Mouse (Mus musculus) forebrain, embryonic 12.5 days (tissue): Measurements from ENCODE around the gene Zfp871. TPM values are rescaled to one million over a fixed set of nuclear protein-coding genes. Genes with fewer than 3 reads are reported as not detected.
"Not testable (repeated sequence)": the region's sequence is repeated elsewhere in the genome, so short reads cannot be mapped to it uniquely, and the experiment has no call there.

Experiments
- ATAC-seq: fragments of 200-750 bp; cut with Nextera tagmentation; 2 replicates; pipeline ENCODE4 v1.8.0; 2017; ENCODE audit warnings: moderate TSS enrichment; ENCODE audit not compliant: low FRiP score
- H3K27ac ChIP-seq: fragments of 300-500 bp; sonication (generic); 2 replicates; pipeline ENCODE4 v1.5.1; 2016; ENCODE audit warnings: mild to moderate bottlenecking
- H3K27me3 ChIP-seq: fragments of 300-500 bp; sonication (generic); 2 replicates; pipeline ENCODE4 v1.6.1; 2016; ENCODE audit warnings: mild to moderate bottlenecking
- H3K36me3 ChIP-seq: fragments of 300-500 bp; sonication (generic); replicated peaks from 2 replicates; pipeline ENCODE4 v1.6.1; 2016; ENCODE audit warnings: mild to moderate bottlenecking
- H3K4me1 ChIP-seq: fragments of 300-500 bp; sonication (generic); 2 replicates; pipeline ENCODE4 v1.6.1; 2016
- H3K4me2 ChIP-seq: fragments of 300-500 bp; sonication (generic); 2 replicates; pipeline ENCODE4 v1.6.1; 2016; ENCODE audit warnings: mild to moderate bottlenecking, moderate library complexity
- H3K4me3 ChIP-seq: fragments of 300-500 bp; sonication (generic); replicated peaks from 2 replicates; pipeline ENCODE4 v1.5.1; 2016; ENCODE audit warnings: mild to moderate bottlenecking
- H3K9ac ChIP-seq: fragments of 300-500 bp; sonication (generic); 2 replicates; pipeline ENCODE4 v1.6.1; 2016; ENCODE audit warnings: mild to moderate bottlenecking
- H3K9me3 ChIP-seq: fragments of 300-500 bp; sonication (generic); 2 replicates; pipeline ENCODE4 v1.6.1; 2016
- WGBS: fragments of 180-500 bp; shearing (Covaris S2); methylation state at CpG from one replicate; pipeline ENCODE4 v1.1.7; 2016; 5-methylcytosine and 5-hydroxymethylcytosine counted together
- polyA plus RNA-seq: library from polyadenylated mRNA; unstranded; fragments of >200 nt; fragmentation: Nextera tagmentation; extraction: Ambion mirVana; gene quantifications from 2 replicates; pipeline ENCODE4 v1.2.1, GENCODE M21; 2016

The Zfp871 gene
- polyA plus RNA-seq, 1 experiment from 2014 or later = 56.3 TPM

DNA sequence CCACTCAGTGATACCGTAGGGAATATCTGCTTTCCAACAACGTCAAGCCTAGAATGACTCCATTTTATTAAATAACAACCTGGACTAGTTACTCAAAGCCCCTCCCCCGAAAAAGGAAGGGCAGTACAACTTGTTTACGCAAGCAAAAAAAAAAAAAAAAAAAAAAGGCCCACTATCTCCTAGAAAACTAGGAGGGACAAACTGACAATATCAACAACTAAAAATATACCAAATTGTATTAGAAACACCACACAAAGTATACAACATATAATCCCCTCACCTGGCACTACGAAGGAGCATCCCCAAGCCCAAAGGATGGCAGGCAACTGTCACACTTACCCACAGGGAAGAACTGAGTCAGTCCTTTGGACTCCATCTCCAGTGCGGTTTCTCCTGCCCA is 1.1 kb downstream of the Zfp871 start:
- peaks cover 22% of the 10 kb centered on the region for H3K36me3 ChIP-seq
- H3K27me3 ChIP-seq = no peaks in the 10 kb centered on the region
- H3K4me2 ChIP-seq = peak overlapping the region; percentile 67
- peak overlapping the region; percentile 88 for H3K9ac ChIP-seq
- WGBS = 73% methylated on average over 6 of the region's 6 CpGs
- ATAC-seq = no peak
- H3K27ac ChIP-seq = no peak overlapping the region
- H3K4me3 ChIP-seq = peak overlapping the region; percentile 76
- H3K9me3 ChIP-seq = no peaks in the 10 kb centered on the region
- peaks cover 24% of the 10 kb centered on the region for H3K4me1 ChIP-seq

DNA sequence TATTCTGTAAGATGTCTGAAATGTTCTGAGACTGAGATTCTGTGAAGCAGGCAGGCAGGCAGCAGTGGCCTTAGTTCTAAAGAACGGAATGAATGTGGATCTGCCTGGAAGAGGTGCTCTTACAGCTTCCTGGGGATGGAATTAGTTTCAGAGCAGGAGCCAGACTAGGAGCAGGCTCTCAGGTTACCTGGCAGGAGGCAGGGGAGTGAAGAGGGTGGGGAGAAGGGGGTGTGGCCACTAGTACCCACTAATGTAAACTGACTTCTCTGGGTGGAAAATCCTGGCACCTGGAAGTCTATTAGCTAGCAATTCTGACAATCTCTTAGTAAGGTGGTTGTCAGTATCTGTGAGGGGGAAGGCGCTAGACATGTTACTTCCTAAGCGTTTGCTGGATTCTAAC is 2.4 kb downstream of the Zfp871 start:
- Histone ChIP-seq H3K36me3 (peaks cover 22% of the 10 kb centered on the region), H3K4me2 (no peak overlapping the region), H3K9me3 (no peaks in the 10 kb centered on the region), H3K9ac (no peak overlapping the region), H3K4me3 (no peak overlapping the region), H3K4me1 (peaks cover 24% of the 10 kb centered on the region), H3K27ac (no peak overlapping the region), H3K27me3 (no peaks in the 10 kb centered on the region)
- ATAC-seq = no peak
- 88% methylated on average over 3 of the region's 3 CpGs for WGBS

DNA sequence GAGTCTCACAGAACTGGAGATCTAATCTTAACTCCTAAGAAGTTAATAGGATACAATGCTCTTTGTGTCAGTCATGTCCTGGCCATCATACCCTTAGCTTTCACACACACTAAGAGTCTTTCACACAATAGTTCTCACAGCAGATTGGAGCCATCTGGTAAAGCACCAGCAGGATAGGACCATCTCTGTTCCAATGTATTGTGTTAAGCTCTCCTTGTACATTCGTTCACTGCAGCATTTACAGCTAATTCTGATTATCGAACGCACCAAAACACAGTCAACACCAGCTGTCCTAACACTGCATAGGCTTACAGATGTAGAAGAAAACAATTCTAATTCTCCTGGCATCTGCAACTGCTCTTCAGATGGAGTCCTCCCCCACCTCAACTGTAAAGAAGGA is 10.5 kb downstream of the Zfp871 start:
- peaks cover 67% of the 10 kb centered on the region for H3K36me3 ChIP-seq
- 95% methylated on average over 3 of the region's 3 CpGs for WGBS
- H3K4me2 ChIP-seq = no peak overlapping the region
- no peak overlapping the region for H3K4me3 ChIP-seq
- no peak overlapping the region for H3K9ac ChIP-seq
- no peaks in the 10 kb centered on the region for H3K9me3 ChIP-seq
- H3K27ac ChIP-seq = no peak overlapping the region
- no peak for ATAC-seq
- no peaks in the 10 kb centered on the region for H3K4me1 ChIP-seq
- no peaks in the 10 kb centered on the region for H3K27me3 ChIP-seq

DNA sequence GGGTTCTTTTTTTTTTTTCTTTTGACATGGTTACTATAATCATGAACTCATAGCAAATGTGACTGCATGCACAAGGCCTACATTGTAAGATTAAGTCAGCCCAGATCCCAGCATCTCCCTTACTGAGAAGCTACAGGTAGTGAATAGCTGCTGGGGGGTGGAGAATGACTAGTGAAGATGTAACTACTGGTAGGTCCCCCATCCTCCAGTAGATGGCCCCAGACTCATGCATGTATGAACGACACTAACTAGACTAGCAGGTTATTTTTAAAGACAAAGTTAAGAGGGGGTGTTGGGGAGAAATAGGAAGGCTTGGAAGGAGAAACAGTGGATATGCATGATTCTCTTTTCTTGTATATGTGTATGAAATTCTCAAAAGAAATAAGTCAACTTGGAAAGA is 16.9 kb downstream of the Zfp871 start:
- Histone ChIP-seq H3K4me2 (no peak overlapping the region), H3K9me3 (no peaks in the 10 kb centered on the region), H3K4me3 (no peak overlapping the region), H3K27me3 (no peaks in the 10 kb centered on the region), H3K27ac (no peak overlapping the region), H3K4me1 (no peaks in the 10 kb centered on the region), H3K9ac (no peak overlapping the region), H3K36me3 (peaks cover 90% of the 10 kb centered on the region)
- ATAC-seq = no peak
- 89% methylated on average over 1 of the region's 1 CpGs for WGBS

DNA sequence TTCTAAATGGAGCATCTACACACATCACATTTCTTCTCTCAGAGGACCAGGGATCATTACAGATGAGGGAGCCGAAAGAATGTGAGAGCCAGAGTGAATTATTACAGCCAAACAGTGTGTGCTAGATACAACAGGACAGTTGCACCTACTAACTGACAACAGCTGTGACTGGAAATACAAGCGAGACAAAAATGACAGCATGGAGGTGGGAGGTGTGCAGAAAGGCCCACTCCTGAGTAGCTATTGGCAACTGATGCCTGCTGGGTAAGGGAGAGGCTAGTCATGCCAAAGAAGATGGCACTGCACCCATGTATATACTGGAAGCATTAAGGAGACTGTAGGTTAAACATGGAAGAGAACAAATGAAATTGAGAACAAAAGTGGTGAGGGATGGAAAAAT is 21.7 kb downstream of the Zfp871 start:
- no peak overlapping the region for H3K4me3 ChIP-seq
- H3K36me3 ChIP-seq = peaks cover 70% of the 10 kb centered on the region
- no peak overlapping the region for H3K9ac ChIP-seq
- no peak overlapping the region for H3K4me2 ChIP-seq
- no peaks in the 10 kb centered on the region for H3K4me1 ChIP-seq
- no peaks in the 10 kb centered on the region for H3K27me3 ChIP-seq
- ATAC-seq = no peak
- peaks cover 9% of the 10 kb centered on the region; the same call in 1 of the 2 replicates for H3K9me3 ChIP-seq
- WGBS = 93% methylated on average over 2 of the region's 2 CpGs
- H3K27ac ChIP-seq = no peak overlapping the region

DNA sequence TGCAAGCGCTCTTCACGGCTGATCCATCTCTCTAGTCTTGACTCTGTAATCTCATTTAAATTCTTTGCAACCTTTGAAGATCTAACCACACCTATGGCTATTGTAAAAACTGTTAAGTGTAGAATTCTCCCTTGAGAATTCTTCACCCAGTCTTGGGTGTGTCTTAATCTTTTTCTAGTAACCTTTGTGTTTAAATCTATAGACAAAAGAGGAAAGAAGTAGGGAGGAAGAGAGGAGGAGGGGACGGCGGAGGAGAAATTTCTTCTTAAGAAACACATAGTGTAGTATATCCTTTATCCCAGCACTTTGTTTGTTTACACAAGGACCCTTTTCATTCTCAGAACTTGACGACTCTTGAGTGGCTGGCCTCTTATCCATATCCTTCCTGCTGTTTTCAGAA is 30.8 kb downstream of the Zfp871 start:
- Histone ChIP-seq H3K4me1 (no peaks in the 10 kb centered on the region), H3K27ac (no peak overlapping the region), H3K36me3 (no peaks in the 10 kb centered on the region), H3K4me3 (no peak overlapping the region), H3K9ac (no peak overlapping the region), H3K4me2 (no peak overlapping the region), H3K27me3 (0 out of 2 replicates have a peak, but pooled peaks cover 3% of the 10 kb centered on the region), H3K9me3 (no peaks in the 10 kb centered on the region)
- ATAC-seq = no peak
- 66% methylated on average over 5 of the region's 5 CpGs for WGBS

DNA sequence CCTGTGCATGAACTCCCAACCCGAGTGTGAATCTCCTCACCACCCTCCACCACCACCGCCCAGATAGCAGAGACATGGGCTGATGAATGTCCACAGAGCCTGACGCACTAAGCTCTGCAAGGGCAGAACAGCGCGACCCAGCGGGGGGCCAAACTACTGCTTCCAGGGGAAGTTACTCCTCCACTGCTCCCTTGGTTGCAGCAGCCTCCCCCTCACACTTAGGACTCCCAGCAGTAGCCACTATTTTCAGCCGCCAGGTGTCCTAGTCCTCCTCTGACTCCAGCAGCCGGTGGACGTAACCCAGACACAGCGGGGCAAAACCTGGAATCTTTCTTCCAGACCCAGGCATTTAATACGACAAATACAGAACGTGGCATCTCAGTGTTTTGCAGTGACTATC is 34.5 kb downstream of the Zfp871 start:
- no peaks in the 10 kb centered on the region for H3K4me1 ChIP-seq
- H3K9ac ChIP-seq = no peak overlapping the region
- H3K4me3 ChIP-seq = no peak overlapping the region
- 21% methylated on average over 12 of the region's 12 CpGs for WGBS
- no peak overlapping the region for H3K4me2 ChIP-seq
- 0 out of 2 replicates have a peak, but pooled peaks cover 3% of the 10 kb centered on the region for H3K27me3 ChIP-seq
- H3K27ac ChIP-seq = no peak overlapping the region
- no peak for ATAC-seq
- H3K36me3 ChIP-seq = no peaks in the 10 kb centered on the region
- no peaks in the 10 kb centered on the region for H3K9me3 ChIP-seq

DNA sequence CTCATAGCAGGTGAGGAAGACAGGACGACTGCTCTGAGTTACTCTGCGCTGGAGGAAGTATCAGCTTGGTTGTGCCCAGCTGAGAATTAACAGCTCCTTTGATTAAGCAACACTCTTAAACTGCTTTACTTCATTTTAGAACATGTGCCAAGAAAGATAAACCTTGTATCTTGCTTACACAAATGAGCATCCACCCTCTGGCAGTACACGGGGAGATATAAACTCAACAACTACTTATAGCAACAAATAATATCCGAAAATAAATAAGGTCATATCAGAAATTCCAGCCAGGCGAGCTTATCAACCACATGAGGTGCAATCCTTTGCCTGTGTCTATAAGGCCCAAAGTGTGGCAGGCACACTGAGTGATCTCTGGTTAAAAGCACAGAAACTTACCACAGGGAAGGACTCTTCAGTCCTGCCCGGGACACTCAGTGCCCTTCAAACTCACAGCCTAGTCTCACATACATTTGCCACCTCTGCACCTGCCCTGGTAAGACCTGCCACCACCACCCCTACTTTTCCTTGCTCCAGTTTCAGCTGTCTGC is 35.2 kb downstream of the Zfp871 start:
- Histone ChIP-seq H3K27ac (no peak overlapping the region), H3K27me3 (0 out of 2 replicates have a peak, but pooled peaks cover 3% of the 10 kb centered on the region), H3K9me3 (no peaks in the 10 kb centered on the region), H3K4me2 (no peak overlapping the region), H3K36me3 (no peaks in the 10 kb centered on the region), H3K9ac (no peak overlapping the region), H3K4me3 (no peak overlapping the region), H3K4me1 (no peaks in the 10 kb centered on the region)
- no peak for ATAC-seq
- 78% methylated on average over 6 of the region's 6 CpGs for WGBS

DNA sequence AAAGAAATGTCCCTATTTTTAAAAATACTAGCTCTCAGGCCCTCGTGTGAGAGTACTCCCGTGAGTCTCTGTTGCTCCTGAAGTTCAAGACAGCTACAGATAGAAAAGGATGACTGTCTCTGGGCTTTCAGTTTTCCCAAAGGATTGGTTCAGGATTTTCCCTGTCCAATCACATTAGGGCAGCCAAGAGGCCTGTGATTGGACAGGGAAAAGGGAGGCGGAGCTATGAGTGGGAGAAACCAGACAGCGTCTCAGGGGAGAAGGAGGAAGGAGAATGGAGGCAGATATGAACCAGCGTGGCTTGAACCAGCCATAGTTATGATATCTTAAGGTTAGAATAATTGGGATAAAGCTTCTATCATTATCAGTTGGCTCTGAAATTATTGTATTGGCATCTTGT is 37.5 kb downstream of the Zfp871 start:
- 57% methylated on average over 5 of the region's 5 CpGs for WGBS
- Histone ChIP-seq H3K27me3 (0 out of 2 replicates have a peak, but pooled peaks cover 3% of the 10 kb centered on the region), H3K4me3 (no peak overlapping the region), H3K4me2 (no peak overlapping the region), H3K36me3 (no peaks in the 10 kb centered on the region), H3K4me1 (no peaks in the 10 kb centered on the region), H3K27ac (no peak overlapping the region), H3K9ac (no peak overlapping the region), H3K9me3 (no peaks in the 10 kb centered on the region)
- ATAC-seq = no peak

DNA sequence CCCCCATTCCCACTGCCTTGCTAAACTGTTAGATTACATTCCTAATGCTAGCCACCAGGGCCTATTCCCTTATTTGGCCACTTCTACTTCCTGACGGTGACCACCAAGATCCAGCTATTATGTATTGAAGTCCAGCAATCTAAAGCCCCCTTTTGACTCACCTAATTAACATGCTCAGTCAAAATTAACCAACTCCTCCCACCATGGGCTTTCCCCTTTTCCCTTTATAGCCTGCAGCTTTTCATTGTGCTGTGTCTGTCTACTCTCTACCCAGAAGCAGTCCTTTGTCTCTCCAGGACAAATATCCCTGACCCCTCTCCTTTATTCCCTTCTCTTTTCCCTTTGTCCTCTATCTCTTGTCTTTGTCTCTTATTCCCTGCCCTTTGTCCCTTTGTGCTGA is 47.0 kb downstream of the Zfp871 start:
- no peak for ATAC-seq
- Histone ChIP-seq H3K9me3 (no peaks in the 10 kb centered on the region), H3K4me1 (peaks cover 5% of the 10 kb centered on the region), H3K36me3 (no peaks in the 10 kb centered on the region), H3K4me3 (no peak overlapping the region), H3K27ac (no peak overlapping the region), H3K9ac (no peak overlapping the region), H3K4me2 (no peak overlapping the region), H3K27me3 (no peaks in the 10 kb centered on the region)
- 0% methylated on average over 1 of the region's 1 CpGs for WGBS

DNA sequence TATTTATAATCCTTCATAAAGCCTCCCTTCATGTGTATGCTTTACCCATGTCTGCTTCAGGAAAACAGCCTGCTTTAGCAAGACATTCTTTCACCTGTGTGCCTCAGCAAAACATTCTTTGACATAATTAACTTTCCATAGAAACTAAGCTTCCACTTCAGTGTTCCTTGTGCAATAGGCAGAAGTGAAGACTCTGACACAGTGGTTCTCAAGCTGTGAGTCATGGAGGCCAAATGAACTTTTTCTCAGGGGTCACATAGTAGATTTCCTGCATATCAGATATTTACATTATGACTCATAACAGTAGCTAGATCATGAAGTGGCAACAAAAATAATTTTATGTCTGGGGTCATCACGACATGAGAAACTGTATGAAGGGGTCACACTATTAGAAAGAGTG is 49.7 kb downstream of the Zfp871 start:
- Histone ChIP-seq H3K9me3 (no peaks in the 10 kb centered on the region), H3K9ac (no peak overlapping the region), H3K27ac (no peak overlapping the region), H3K4me1 (peaks cover 5% of the 10 kb centered on the region), H3K4me3 (no peak overlapping the region), H3K4me2 (no peak overlapping the region), H3K27me3 (no peaks in the 10 kb centered on the region), H3K36me3 (no peaks in the 10 kb centered on the region)
- no peak for ATAC-seq
- 95% methylated on average over 1 of the region's 1 CpGs for WGBS

DNA sequence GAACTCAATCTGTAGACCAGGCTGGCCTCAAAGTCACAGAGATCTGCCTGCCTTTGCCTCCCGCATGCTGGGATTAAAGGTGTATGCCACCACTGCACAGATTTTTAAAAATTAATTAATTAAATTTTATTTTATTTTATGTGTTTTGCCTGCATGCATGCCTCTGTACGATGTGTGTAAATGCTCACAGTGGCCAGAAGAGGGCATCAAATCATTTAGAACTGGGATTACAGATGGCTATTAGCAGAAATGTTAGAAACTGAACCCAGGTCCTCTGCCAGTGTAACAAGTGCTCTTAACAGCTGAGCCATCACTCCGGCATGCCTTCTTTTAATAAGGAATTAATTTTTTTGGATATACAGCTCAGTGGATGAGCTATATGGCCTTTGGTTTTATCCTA is 59.1 kb downstream of the Zfp871 start:
- 71% methylated on average over 3 of the region's 3 CpGs for WGBS
- ATAC-seq = no peak

DNA sequence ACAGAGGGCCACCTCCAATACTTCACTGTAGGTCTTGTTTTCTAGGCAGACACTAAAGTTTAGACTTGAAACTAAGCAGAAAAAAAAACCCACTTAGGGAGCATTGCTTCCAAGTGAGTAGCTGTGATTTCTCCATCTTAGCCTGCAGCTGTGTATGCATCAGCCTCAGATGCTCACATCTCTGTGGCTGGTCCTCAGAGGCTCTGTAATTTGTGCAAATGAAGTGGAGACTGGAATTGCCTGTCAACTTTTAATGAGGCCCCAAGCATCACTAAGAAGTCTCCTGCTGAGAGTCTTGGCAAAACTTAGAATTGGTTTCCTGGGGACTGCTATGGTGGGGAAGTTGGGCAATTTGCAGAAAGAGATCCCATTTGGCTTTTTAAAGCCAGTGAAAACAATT is 61.7 kb downstream of the Zfp871 start:
- H3K4me2 ChIP-seq, H3K27me3 ChIP-seq, H3K4me1 ChIP-seq, H3K9ac ChIP-seq, H3K4me3 ChIP-seq, H3K36me3 ChIP-seq, H3K9me3 ChIP-seq, H3K27ac ChIP-seq, ATAC-seq: not testable (repeated sequence)

More for the DNA sequence above, 59.1 kb downstream of the Zfp871 start:
- Histone ChIP-seq H3K4me3 (no peak overlapping the region), H3K36me3 (no peaks in the 10 kb centered on the region), H3K9me3 (0 out of 2 replicates have a peak, but pooled peaks cover 4% of the 10 kb centered on the region), H3K9ac (no peak overlapping the region), H3K4me1 (no peaks in the 10 kb centered on the region), H3K27me3 (no peaks in the 10 kb centered on the region), H3K27ac (no peak overlapping the region), H3K4me2 (no peak overlapping the region)
